Mouse (Mus musculus): ENCODE data around the gene Pheta1. TPM values are rescaled to one million over a fixed set of nuclear protein-coding genes. Genes with fewer than 3 reads are reported as not detected.

Gene Pheta1
- polyA plus RNA-seq, 1 experiment from 2014 or later = 65.0 TPM

GRCm38 (mm10) chr5:121818401-121818800 lies 30.4 kb upstream of the Pheta1 start:
- H3K36me3 ChIP-seq (ENCODE audit: control insufficient read depth, insufficient read depth) = peaks cover 70% of the 10 kb centered on the region

GRCm38 (mm10) chr5:121818862-121819261 lies 29.9 kb upstream of the Pheta1 start:
- no peak overlapping the region; the same call in 1 of the 2 replicates for H3K27ac ChIP-seq (ENCODE audit: low read depth, low read length)
- no peak for ATAC-seq
- no peak for TF ChIP-seq CTCF (IDR thresholded peaks at IDR 0.05; ENCODE audit: low read depth)
- H3K9me3 ChIP-seq (ENCODE audit: control insufficient read depth) = no peaks in the 10 kb centered on the region
- no peaks in the 10 kb centered on the region for H3K4me1 ChIP-seq (replicated peaks; ENCODE audit: control insufficient read depth, insufficient read depth, low read length)
- no peak overlapping the region for H3K9ac ChIP-seq (ENCODE audit: low read depth, low read length)
- H3K4me3 ChIP-seq (ENCODE audit: low read depth, low read length) = no peak overlapping the region
- peaks cover 65% of the 10 kb centered on the region for H3K36me3 ChIP-seq (ENCODE audit: control insufficient read depth, insufficient read depth)
- no peak overlapping the region for H3K4me2 ChIP-seq (replicated peaks; ENCODE audit: low read depth)
- no peaks in the 10 kb centered on the region for H3K27me3 ChIP-seq (replicated peaks; ENCODE audit: control insufficient read depth, insufficient read depth, low read length)
- 86% methylated on average over 4 of the region's 4 CpGs for WGBS

More at GRCm38 (mm10) chr5:121818401-121818800, 30.4 kb upstream of the Pheta1 start:
- WGBS = 90% methylated on average over 7 of the region's 7 CpGs
- no peak overlapping the region for H3K4me2 ChIP-seq (replicated peaks; ENCODE audit: low read depth)
- no peaks in the 10 kb centered on the region for H3K27me3 ChIP-seq (replicated peaks; ENCODE audit: control insufficient read depth, insufficient read depth, low read length)
- no peak for TF ChIP-seq CTCF (IDR thresholded peaks at IDR 0.05; ENCODE audit: low read depth)
- no peak overlapping the region for H3K4me3 ChIP-seq (ENCODE audit: low read depth, low read length)
- H3K27ac ChIP-seq (ENCODE audit: low read depth, low read length) = no peak overlapping the region
- H3K9me3 ChIP-seq (ENCODE audit: control insufficient read depth) = no peaks in the 10 kb centered on the region
- no peak for ATAC-seq
- H3K9ac ChIP-seq (ENCODE audit: low read depth, low read length) = no peak overlapping the region
- no peaks in the 10 kb centered on the region for H3K4me1 ChIP-seq (replicated peaks; ENCODE audit: control insufficient read depth, insufficient read depth, low read length)

GRCm38 (mm10) chr5:121819559-121819958 lies 29.2 kb upstream of the Pheta1 start:
- peak overlapping the region; percentile 46; the same call in 1 of the 2 replicates for H3K27ac ChIP-seq (ENCODE audit: low read depth, low read length)
- TF ChIP-seq CTCF (IDR thresholded peaks at IDR 0.05; ENCODE audit: low read depth) = no peak
- 0 out of 2 replicates have a peak, but pooled peaks cover 4% of the 10 kb centered on the region for H3K4me1 ChIP-seq (replicated peaks; ENCODE audit: control insufficient read depth, insufficient read depth, low read length)
- no peak overlapping the region for H3K4me3 ChIP-seq (ENCODE audit: low read depth, low read length)
- 84% methylated on average over 5 of the region's 5 CpGs for WGBS
- no peak for ATAC-seq
- no peak overlapping the region for H3K9ac ChIP-seq (ENCODE audit: low read depth, low read length)
- no peaks in the 10 kb centered on the region for H3K9me3 ChIP-seq (ENCODE audit: control insufficient read depth)
- no peak overlapping the region for H3K4me2 ChIP-seq (replicated peaks; ENCODE audit: low read depth)
- H3K36me3 ChIP-seq (ENCODE audit: control insufficient read depth, insufficient read depth) = peaks cover 59% of the 10 kb centered on the region
- H3K27me3 ChIP-seq (replicated peaks; ENCODE audit: control insufficient read depth, insufficient read depth, low read length) = no peaks in the 10 kb centered on the region

- H3K36me3 ChIP-seq (ENCODE audit: control insufficient read depth, insufficient read depth) = peaks cover 65% of the 10 kb centered on the region
- 0 out of 2 replicates have a peak, but pooled peaks cover 5% of the 10 kb centered on the region for H3K4me1 ChIP-seq (replicated peaks; ENCODE audit: control insufficient read depth, insufficient read depth, low read length)
Observed at GRCm38 (mm10) chr5:121820161-121820560, 28.6 kb upstream of the Pheta1 start.

GRCm38 (mm10) chr5:121820657-121821056 lies 28.1 kb upstream of the Pheta1 start:
- WGBS = 44% methylated on average over 3 of the region's 3 CpGs
- peak; percentile 50; the same call in 1 of the 2 replicates for ATAC-seq
- H3K4me2 ChIP-seq (replicated peaks; ENCODE audit: low read depth) = no peak overlapping the region
- H3K4me3 ChIP-seq (ENCODE audit: low read depth, low read length) = no peak overlapping the region
- no peaks in the 10 kb centered on the region for H3K9me3 ChIP-seq (ENCODE audit: control insufficient read depth)
- peak overlapping the region; percentile 41; the same call in 1 of the 2 replicates for H3K27ac ChIP-seq (ENCODE audit: low read depth, low read length)
- TF ChIP-seq CTCF (IDR thresholded peaks at IDR 0.05; ENCODE audit: low read depth) = no peak
- H3K9ac ChIP-seq (ENCODE audit: low read depth, low read length) = no peak overlapping the region
- H3K36me3 ChIP-seq (ENCODE audit: control insufficient read depth, insufficient read depth) = peaks cover 68% of the 10 kb centered on the region
- H3K27me3 ChIP-seq (replicated peaks; ENCODE audit: control insufficient read depth, insufficient read depth, low read length) = no peaks in the 10 kb centered on the region
- 0 out of 2 replicates have a peak, but pooled peaks cover 5% of the 10 kb centered on the region for H3K4me1 ChIP-seq (replicated peaks; ENCODE audit: control insufficient read depth, insufficient read depth, low read length)

More at GRCm38 (mm10) chr5:121820161-121820560, 28.6 kb upstream of the Pheta1 start:
- TF ChIP-seq CTCF (IDR thresholded peaks at IDR 0.05; ENCODE audit: low read depth) = no peak
- Histone ChIP-seq H3K27me3 (replicated peaks; ENCODE audit: control insufficient read depth, insufficient read depth, low read length) (no peaks in the 10 kb centered on the region), H3K9ac (ENCODE audit: low read depth, low read length) (no peak overlapping the region), H3K27ac (ENCODE audit: low read depth, low read length) (no peak overlapping the region), H3K4me2 (replicated peaks; ENCODE audit: low read depth) (no peak overlapping the region), H3K9me3 (ENCODE audit: control insufficient read depth) (no peaks in the 10 kb centered on the region), H3K4me3 (ENCODE audit: low read depth, low read length) (no peak overlapping the region)
- ATAC-seq = no peak
- WGBS = 69% methylated on average over 2 of the region's 2 CpGs

- Histone ChIP-seq H3K27me3 (replicated peaks; ENCODE audit: control insufficient read depth, insufficient read depth, low read length) (no peaks in the 10 kb centered on the region), H3K9me3 (ENCODE audit: control insufficient read depth) (no peaks in the 10 kb centered on the region), H3K4me2 (replicated peaks; ENCODE audit: low read depth) (no peak overlapping the region), H3K4me1 (replicated peaks; ENCODE audit: control insufficient read depth, insufficient read depth, low read length) (0 out of 2 replicates have a peak, but pooled peaks cover 5% of the 10 kb centered on the region), H3K27ac (ENCODE audit: low read depth, low read length) (peak overlapping the region; percentile 41; the same call in 1 of the 2 replicates), H3K4me3 (ENCODE audit: low read depth, low read length) (no peak overlapping the region), H3K9ac (ENCODE audit: low read depth, low read length) (no peak overlapping the region), H3K36me3 (ENCODE audit: control insufficient read depth, insufficient read depth) (peaks cover 65% of the 10 kb centered on the region)
- WGBS = 87% methylated on average over 5 of the region's 5 CpGs
- ATAC-seq = no peak
- TF ChIP-seq CTCF (IDR thresholded peaks at IDR 0.05; ENCODE audit: low read depth) = no peak
Observed at GRCm38 (mm10) chr5:121821116-121821515, 27.7 kb upstream of the Pheta1 start.

Measured in intestine, postnatal 0 days (tissue).